Mouse (Mus musculus): ENCODE data around the gene Urod.
A peak's percentile ranks its signal among the peaks of the same experiment; 100 is the strongest.

Gene Urod

DNA sequence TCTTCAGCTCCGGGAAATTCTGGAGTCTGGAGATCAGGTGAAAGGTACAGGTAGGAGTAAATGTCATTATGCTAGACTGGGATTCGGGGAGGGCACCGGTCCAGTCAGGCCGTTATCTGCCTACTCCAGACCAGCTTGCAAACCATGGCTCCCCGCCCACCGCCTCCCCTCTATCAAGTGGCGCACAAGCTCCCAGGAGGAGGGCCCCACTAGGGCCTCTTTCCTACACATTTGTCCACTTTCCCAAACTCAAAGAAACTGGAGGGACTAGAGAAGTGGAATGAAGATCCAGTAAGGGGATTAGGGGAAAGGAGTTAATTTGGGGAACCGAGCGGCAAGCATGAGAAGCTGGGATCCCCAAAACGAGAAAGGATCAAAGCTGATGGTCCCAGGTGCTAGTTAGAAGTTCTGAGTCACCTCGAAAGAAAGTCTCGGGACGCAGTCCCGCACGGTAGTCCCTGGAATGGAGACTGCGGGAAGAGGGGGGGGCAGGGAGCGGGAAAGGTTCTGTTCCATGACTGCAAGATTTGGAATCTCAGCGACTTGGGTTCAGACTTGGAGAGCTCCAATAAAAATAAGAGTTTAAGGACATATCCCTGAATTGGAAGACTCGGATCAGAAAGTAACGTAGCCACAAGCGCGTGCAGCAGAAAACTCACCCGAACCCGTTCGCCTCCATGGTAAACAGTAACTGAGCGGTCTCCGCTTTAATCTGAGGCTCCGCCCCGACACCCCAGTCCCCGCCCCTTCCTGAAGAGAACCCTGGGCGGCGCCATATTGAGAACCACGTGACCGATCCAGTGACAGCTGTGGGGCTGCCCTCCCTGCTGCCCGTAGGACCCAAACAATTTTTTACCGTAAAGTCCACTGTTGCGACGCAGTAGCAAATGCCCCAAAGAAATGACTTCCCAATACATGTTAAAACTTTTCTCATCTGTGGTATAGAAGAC is at the start of gene Urod:
Gene Urod, minus strand, starts transcription at position 742 of the 950 bp plus-strand sequence.
- DNase-seq: peak; percentile 96

DNA sequence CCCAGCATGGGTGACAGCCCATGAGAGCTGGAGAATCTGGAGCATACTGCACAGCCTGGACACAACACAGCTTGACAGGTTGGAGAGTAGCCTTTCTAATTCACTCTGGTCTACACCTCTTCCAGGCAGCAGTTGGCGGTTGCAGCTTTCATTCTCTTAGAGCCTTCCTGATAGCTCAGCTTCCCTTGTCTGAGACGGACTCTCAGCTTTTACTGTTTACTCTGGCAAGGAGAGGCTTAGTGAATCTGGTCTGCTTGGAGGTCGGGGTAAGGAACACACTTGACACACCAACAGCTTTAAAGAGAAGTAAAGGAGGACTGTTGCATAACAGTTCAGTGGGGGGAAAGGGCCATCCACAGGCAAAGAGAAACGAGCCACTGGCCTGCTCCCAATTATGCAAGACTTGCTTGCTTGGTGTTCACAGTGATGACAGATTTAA is 47.1 kb upstream of the Urod start:
- DNase-seq: no peak

DNA sequence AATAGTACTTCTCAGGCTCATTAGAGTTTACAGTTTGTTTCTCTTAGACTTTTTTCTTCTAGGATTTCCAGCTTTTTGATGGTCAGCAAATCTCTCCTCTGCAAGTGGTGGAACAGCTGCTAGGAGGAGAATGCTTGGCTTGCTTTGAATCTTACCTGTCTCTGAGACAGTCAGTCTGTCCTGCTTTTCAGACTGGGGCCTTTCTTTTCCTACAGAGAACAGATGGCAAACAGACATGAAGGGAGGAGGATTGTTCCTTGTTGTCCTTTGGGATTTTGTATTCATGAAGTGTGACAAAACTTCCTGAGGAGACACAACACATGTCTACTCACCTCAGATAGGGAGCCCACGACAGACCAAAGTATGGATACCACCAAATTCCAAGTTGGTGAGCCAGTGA is 46.6 kb upstream of the Urod start:
- no peak for DNase-seq

DNA sequence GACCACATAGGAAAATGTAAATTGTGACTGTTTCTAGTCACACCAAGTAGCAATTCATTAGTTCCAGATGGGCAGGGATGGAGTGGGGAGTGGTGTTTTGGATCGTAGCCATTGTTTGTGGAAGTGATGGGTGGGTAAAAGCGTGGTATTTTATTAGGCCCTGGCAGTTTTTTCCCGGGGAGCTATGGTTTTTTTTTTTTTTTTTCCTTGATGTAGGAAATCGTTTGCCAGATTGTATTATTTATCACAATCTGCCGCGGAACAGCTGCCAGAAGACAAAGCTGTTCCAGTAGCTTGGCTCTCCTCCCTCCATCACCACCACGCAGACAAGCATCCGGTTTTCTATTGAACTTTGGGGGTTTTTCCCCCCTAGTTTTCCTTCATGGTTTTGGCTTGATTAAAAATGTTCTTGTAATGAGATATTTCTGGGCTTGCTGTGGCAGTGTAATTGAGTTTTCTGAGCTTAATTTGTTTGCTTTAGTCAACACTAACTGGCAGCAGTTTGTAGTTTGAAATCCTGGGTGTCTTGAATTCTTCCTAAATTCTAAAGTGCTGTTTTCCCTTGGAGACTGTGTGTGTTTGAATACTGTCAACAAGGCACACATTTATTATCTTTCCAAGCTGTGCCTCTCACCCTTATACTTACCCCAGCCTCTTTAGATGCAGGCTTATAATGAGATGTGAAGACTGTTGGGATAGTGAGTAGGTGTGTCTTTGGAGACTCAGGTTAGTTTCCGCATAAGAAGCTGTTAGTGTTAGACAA is 45.9 kb upstream of the Urod start:
- no peak for DNase-seq

DNA sequence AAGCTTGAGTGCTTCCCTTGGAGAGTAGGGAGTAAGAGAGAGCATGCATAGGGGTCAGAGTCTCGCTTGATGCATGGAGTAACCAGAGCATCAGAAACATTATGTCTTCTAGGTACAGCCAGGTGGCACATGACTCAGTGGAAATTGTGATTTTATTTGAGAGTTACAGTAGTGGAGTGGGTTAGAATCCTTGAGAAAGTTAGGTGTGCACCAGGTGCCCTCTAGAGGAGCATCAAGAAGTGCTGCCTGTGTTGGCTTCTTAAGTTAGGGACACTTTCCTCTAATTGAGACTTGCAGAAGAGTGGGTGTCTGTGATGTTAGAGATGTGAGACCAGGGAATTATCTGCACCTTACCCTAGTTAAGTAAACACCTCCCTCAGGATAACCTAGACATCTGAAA is 36.9 kb upstream of the Urod start:
- DNase-seq: no peak

DNA sequence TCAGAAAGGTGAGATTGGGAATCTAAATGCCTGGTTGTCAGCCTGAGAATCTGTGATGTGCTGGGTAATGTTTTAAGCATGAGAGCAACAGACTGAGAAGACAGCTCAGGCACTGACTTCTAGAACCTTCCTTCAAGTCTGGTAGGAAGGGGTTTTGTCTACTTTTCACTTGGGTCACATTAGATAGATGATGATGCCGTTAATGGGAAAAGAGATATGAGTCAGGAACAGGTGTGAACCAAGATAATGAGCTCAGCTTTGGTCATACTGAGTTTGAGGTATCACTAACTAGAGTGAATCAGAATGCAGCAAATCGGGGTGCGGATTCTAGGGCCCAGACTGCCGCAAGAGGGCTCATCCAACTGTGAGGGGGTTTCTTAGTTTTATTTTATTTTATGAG is 29.3 kb upstream of the Urod start:
- no peak for DNase-seq

DNA sequence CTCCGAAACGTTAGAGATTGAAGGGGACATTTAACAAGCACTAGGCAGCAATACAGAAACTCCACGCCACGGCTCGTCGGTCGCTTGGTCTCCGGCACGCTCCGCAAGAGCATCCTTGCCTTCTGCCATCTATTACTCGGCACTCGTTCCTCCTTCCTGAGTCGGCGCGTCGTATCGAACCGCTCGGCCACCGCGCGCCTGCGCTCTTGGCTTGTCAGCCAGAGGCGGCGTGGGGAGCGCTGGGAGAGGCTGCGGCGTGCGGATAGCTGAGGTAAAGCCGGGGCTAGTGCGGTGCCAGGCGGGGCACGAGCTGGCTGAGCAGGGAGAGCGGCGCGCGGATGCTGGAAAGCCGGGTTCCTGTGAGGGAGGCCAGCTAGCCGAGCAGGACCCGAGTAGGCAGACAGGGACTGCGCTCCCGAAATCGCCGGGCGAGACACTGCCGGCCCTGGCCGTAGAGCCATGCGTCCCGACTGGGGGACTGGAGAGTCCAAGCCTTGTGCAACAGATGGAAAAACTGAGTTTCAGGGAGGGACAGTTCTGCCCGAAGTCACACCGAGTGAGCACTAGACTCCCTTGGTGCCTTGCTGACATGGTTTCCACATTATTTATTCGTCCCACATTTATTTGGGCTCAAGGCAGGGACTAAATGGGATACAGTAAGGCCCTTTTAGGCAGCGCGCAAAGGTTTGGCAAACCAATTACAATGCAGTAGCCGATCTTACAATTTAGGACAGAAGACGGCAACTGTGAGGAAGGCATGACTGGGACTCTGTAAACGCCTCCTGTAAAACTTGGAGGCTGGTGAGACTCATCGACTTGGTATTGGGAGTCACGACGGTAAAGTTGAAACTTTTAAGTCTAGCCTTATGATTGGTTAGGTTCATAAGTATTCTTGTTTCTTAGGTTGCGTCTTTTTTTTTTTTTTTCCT is 25.3 kb upstream of the Urod start, which contains the start of gene Eif2b3:
Gene Eif2b3, plus strand, starts transcription at position 197 of the 929 bp plus-strand sequence.
- peak; percentile 93 for DNase-seq

DNA sequence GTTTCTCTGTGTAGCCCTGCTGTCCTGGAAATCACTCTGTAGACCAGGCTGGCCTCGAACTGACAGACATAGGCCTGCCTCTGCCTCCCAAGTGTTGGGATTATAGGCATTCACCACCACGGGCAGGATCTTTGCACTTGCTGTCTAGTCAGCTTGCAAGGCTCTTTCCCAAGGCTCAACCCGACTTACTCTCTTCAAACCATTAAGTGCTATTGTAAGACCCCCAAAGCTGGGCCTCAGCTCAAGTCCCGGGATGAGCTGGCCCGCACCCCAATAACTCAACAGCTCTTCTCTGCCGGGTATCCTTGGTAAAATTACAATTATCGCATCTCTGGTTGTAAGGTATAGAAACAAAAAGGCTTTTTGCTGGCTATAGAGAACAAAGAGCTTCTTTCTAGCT is 24.1 kb upstream of the Urod start:
- no peak for DNase-seq

DNA sequence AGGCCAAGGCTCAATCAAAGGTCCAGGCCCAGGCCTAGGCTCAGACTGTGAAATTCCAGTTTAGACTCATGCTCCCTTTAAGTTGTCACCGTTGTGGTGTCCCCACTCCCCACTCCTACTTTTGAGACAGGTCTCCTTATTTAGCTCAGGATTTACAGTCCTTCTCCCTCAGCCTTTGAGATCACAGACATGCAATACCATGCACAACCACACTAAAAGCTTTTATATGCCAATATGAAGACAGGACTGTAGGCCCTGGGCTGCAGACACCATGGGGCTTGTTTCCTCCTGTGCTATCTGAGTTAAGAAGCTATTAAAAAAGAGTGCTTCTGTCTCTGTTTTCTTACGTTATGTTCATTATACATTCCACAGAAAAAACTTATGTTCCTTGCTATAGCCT is 23.5 kb upstream of the Urod start:
- DNase-seq: no peak

DNA sequence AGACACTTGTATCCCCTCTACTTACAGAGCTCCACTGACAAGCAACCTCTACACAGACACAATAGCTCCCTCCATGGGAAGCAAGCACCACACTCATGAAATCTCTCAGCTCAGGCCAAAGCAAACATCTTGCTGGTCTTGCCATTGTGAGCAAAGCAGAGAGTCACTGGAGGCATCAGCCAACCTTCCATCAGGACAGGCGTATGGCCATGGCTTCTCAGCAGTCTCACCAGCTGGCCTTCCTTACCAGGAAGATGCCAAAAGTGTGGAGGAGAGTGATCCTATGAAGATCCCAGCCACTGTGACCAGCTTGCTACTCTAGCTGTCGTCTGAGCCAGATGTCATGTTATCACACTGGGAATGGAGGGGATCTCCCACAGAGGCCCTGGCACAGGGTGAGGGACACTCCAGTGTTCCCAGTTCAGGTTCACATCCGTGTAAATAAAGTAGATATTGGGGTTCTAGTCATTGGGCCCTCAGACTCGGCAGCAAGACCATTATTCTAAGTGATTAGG is 20.7 kb upstream of the Urod start:
- no peak for DNase-seq

DNA sequence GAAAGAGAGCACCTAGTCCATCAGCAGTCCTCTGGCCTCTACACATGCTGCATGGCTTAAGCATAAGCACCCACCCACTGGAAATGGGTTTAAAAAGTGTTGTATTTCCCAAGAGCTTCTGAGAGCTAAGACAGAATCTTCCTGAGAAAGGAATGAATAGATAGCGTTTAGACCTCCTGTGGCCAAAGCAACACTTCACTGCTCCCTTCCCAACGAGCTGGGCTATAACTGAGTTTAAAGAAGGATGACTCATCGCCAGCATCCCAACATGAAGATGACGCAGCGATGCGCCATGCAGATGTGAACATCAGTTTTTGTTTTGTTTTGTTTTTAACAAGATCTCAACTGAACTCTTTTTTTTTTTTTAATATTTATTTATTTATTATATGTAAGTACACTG is 19.4 kb upstream of the Urod start:
- no peak for DNase-seq

DNA sequence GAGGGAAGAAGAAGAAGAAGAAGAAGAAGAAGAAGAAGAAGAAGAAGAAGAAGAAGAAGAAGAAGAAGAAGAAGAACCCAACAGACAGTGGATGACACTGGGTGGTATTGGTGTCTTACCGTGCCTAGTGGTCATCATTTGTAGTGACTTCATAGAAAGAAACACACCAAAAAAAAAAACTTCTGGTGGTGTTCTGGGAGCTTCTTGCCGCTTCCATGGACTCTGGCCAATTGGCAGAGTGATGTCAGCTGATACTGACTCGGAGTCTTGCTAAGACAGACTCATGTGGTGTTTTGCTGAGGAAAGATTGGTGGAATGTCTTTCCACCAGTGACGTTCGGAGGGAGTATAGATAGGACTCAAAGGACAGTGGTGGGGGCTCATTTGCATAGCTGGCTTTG is 16.0 kb upstream of the Urod start:
- no peak for DNase-seq

DNA sequence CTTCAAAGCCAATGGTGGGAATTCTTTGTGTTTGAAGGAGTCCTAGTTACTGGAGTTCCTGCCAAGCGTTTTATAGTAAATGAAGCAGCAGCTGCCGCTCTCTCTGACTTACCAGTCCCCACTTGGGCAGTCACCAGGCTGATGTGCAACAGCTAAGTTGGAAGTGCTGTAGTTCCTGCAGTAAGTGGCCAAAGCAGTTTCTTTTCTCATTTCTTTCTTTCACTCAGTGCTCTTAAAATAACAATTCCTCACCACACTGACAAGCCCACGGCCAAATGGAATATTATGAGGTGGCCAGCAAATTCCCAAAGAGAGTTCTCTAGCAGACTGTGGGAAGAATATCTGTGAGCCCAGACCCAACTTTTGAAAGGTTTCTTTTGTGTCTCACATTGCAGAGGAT is 12.8 kb upstream of the Urod start:
- DNase-seq: no peak

DNA sequence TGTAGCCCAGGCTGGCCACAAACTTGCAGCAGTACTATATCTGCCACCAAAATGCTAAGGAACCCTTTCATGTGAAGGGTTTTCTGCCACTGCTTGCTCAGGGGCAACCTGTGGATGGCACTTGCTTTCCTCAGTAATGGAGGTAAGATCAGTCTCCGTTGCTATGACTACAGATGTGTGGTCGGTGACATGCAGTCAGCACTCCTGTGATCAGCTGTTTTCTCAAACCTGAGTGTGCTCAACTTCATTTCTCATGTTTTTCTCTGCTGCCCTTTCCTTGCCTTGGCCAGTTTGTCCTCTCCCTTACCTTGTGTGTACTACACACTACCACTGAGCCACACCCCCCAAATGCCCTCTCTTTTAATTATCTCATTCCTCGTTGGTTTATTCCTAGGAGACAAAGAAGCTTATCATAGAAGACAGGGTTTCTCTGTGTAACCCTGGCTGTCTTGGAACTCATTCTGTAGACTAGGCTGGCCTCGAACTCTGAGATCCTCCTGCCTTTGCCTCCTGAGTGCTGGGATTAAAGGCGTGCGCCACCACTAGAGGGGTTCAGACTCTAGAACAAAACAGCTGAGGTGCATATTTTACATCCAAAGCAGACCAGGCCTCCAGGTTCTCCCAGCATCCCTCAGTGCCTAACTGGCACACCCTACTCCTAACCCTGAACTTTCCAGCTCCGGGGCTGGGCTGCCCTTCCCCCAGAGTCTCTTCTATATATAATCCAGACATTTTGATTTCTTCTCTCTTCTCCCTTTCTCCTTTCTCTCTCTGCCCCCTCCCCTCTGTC is 11.6 kb upstream of the Urod start:
- no peak for DNase-seq

DNA sequence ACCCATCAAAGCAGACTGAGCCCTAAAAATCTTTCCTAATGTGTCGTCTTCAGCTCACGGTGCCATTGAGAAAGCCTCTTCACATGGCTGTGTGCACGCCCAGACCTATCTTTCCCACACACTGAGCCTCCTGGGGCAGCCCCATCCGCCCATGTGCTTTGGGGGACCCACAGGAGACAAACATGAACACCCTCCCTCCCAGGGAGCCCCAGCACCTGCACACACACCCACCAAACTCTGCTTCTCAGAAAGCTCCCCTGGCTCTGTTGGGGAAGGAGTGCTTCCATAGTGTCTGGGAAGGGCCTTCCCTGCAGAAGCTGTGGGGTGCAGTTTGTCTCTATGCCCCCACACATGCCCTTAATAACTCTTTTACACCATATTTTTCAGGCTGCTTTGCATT is 10.4 kb upstream of the Urod start:
- DNase-seq: no peak

DNA sequence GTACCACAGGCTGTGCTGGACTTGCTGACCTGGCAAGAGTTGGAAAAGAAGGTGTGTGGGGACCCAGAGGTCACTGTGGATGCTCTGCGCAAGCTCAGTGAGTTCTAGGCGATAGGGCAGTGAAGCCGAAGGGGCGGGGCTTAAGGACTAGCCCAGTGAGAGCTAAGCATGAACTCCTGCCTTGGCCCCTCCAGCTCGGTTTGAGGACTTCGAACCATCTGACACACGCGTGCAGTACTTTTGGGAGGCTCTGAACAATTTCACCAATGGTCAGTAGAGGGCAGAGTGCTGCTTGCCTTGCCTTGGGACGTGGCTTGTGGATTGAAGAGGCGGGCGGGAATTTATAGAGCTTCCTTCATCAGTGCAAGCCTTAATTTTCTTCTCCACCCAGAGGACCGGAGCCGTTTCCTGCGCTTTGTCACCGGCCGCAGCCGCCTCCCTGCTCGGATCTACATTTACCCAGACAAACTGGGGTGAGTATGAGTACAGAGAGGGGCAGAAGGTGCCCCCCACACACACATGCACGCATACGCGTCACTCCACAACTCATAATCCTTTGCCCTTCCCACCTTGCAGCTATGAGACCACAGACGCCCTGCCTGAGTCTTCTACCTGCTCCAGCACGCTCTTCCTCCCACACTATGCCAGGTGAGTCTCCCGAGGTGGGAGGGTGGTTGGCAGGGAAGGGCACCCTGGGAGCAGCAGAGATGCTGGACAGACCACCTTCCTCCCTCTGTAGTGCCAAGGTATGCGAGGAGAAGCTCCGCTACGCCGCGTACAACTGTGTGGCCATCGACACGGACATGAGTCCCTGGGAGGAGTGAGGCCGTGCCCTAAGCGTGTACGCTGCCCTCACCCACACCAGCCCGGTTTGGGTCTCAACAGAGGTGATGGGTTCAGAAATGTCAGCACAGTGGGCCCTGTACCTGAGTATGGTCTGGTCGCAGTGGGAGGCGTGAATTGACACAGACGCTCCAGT is 8.6 kb upstream of the Urod start:
- peak; percentile 45 for DNase-seq

DNA sequence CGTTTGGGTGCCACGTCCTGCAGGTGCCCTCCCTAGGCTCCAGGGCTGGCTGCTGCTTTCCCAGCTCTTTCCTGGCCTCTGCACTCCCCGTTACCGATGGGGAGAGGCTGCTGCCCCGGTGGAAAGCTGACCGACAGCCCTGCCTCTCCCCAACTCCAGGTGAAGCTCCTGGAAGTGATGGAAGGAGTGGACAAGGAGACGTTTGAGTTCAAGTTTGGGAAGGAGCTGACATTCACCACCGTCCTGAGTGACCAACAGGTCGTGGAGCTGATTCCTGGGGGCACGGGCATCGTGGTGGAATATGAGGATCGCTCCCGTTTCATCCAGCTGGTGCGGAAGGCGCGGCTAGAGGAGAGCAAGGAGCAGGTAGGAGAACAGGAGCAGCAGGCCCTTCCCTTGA is 7.7 kb upstream of the Urod start:
- no peak for DNase-seq

DNA sequence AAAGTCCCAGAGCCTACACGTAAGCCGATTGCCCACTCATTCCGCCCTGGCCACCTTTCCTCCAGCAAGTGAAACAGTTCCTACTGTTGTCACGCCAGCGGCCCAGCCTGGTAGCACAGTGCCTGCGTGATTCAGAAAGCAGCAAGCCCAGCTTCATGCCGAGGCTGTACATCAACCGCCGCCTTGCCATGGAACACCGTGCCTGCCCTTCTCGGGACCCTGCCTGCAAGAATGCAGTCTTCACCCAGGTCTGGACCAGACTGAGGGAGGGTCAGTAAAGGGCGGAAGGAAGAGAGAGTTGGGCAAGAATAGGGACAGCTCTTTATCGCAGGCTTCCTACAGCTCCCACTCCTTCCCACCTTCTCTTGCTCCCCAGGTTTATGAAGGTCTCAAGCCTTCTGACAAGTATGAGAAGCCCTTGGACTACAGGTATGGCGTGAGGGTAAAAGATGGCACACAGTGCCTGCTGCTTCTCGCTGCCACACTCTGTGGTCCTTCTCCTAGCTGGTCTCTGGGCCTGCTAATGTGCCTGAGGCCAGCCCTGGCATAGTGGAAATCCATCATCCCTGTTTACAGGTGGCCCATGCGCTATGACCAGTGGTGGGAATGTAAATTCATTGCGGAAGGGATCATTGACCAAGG is 5.4 kb upstream of the Urod start:
- DNase-seq: no peak

DNA sequence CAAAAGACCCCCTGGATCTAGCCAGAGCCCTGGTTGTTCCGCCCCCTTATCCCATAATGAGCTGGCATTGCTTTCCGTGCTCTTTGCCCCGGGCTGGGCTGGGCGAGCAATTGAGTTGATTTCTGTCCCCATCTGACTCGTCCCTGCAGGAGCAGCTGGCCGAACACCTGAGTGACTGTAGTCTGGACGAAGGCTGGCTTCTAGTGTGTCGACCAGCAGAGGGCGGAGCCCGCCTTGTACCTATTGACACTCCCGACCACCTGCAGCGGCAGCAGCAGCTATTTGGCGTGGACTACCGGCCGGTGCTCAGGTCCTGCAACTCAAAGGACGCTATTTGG is 1.6 kb upstream of the Urod start:
- DNase-seq: peak; percentile 68

DNA sequence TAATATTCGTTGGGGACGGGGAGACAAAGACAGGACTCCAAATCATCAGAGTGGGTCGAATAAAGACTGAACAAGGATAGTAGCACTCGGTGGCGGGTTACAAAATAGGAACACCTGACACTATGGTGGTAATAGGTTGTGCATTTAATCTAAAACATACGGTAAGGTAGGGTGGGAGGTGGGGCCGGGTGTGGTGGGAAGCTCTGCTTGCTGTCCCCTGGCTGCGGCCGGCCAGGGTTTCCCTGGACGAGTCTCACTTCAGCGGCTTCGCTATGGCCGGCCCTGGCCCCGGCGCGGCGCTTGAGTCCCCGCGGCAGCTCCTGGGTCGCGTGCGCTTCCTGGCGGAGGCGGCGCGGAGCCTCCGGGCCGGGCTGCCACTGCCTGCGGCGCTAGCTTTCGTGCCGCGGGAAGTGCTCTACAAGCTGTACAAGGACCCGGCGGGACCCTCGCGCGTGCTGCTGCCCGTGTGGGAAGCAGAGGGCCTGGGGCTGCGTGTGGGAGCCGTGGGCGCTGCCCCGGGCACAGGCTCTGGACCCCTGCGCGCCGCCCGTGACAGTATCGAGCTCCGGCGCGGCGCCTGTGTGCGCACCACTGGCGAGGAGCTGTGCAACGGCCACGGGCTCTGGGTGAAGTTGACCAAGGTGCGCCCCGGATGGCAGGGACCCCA is 1.1 kb upstream of the Urod start, which contains the start of gene Hectd3:
Gene Hectd3, plus strand, starts transcription at position 187 of the 667 bp plus-strand sequence.
- DNase-seq: peak; percentile 75

Data from thymus, postnatal 4 days (tissue).